Comparison of ENCODE assay signal across 8 mouse cellular contexts in the genomic region with DNA sequence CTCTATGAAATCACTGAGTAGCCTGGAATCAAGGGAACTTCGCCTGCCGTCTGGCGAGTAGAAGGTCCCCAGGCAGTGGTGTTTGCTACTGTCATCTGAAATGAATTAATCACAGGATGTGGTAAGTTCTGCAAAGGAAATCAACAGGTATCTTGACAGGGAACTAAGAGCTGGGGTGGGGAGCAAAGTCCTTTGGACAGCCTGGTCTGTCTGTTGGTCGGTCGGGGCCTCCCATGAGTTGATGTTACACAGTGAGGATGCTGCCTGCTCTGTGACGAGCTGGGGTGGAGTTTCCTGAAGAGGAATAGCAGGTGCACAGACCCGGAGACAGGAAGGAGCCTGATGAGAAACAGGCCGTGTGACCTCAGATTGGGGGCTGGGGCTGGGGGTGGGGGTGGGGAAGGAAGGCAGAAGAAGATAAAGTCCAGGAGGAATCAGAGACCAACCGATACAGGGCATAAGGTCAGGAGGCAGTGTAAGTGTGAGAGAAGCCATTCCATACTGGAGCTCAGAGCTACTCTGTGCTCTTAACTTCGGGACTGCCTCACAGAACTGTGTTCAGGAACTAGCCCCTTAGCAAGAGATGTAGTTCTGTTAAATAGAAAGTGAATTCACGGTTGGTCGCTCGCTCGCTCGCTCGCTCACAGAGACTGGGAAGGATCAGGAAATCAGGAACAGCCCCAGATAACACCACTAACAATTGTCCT.
DNase-seq lines count a peak whose midpoint lies in the region; ATAC-seq and TF ChIP-seq lines count a peak whose summit lies in the region.

No protein-coding gene starts in this region.

- peak overlapping the region; percentile 28; the same call in 1 of the 2 replicates for H3K4me2 ChIP-seq in liver, embryonic 13.5 days

- no peaks in the 10 kb centered on the region for H3K9me3 ChIP-seq in liver, embryonic 13.5 days (replicated peaks)

- no peaks in the 10 kb centered on the region for H3K36me3 ChIP-seq in liver, embryonic 13.5 days
- H3K36me3 ChIP-seq in spleen, adult 2 months (ENCODE audit: control insufficient read depth, insufficient read depth, low read length): no peaks in the 10 kb centered on the region

- no peak for ATAC-seq in liver, embryonic 13.5 days (ENCODE audit: low read depth)

- no peak overlapping the region for H3K4me3 ChIP-seq in lung, adult 2 months (replicated peaks; ENCODE audit: extremely low read depth, low read depth, low read length)
- no peak overlapping the region for H3K4me3 ChIP-seq in liver, embryonic 13.5 days (replicated peaks)
- peak overlapping the region; percentile 10; the same call in 1 of the 2 replicates for H3K4me3 ChIP-seq in spleen, adult 2 months (ENCODE audit: extremely low read depth, insufficient read depth, insufficient read length)

- H3K27ac ChIP-seq in liver, embryonic 13.5 days: no peak overlapping the region
- H3K27ac ChIP-seq in spleen, adult 2 months (ENCODE audit: insufficient read depth, low read length): peak overlapping the region; percentile 95

- TF ChIP-seq CTCF in lung, adult 2 months (IDR thresholded peaks at IDR 0.05; ENCODE audit: insufficient read depth, low read length): no peak
- TF ChIP-seq CTCF in spleen, adult 2 months (IDR thresholded peaks at IDR 0.05; ENCODE audit: extremely low read depth, insufficient read depth, insufficient read length, insufficient replicate concordance): no peak

- no peaks in the 10 kb centered on the region for H3K27me3 ChIP-seq in liver, embryonic 13.5 days
- no peaks in the 10 kb centered on the region for H3K27me3 ChIP-seq in spleen, adult 2 months (ENCODE audit: control insufficient read depth, insufficient read depth, low read length)

- peaks cover 29% of the 10 kb centered on the region for H3K4me1 ChIP-seq in lung, adult 2 months (ENCODE audit: control insufficient read depth, insufficient read depth, low read length)
- H3K4me1 ChIP-seq in liver, embryonic 13.5 days (replicated peaks): peaks cover 16% of the 10 kb centered on the region
- H3K4me1 ChIP-seq in spleen, adult 2 months (ENCODE audit: control insufficient read depth, insufficient read depth, insufficient read length): peaks cover 39% of the 10 kb centered on the region; the same call in 1 of the 2 replicates

- intact Hi-C loops in heart, postnatal 25 days (cut with DNase I): loop anchor here (5.0 kb wide), 1 partner anchor 37 kb away; no protein-coding TSS in a partner anchor

- H3K9ac ChIP-seq in liver, embryonic 13.5 days: no peak overlapping the region

- DNase-seq in lung, adult 18-20 months: peak; percentile 66 to 76
- DNase-seq in lung, adult 2 months: no peak
- DNase-seq in heart, postnatal 25 days (ENCODE audit: low spot score): peak; percentile 47
- DNase-seq in liver, embryonic 13.5 days: no peak
- DNase-seq in spleen, adult 2 months (ENCODE audit: low read depth in 1 of 2, low spot score in 2 of 2): peak; percentile 57 to 68
- no peak for DNase-seq in cerebellum, postnatal 36 days
- DNase-seq in right cerebral cortex, postnatal 14 days: no peak
- no peak for DNase-seq in right cerebral cortex, postnatal 4 days

- no peak for TF ChIP-seq POLR2A in lung, adult 2 months (IDR thresholded peaks at IDR 0.05; ENCODE audit: borderline replicate concordance, extremely low read depth, low read depth, low read length)
- TF ChIP-seq POLR2A in spleen, adult 2 months (IDR thresholded peaks at IDR 0.05; ENCODE audit: low read depth, low read length): no peak; the same call in none of the 2 replicates

- WGBS in lung, adult 2 months: 38% methylated on average over 16 of the region's 16 CpGs
- WGBS in liver, embryonic 13.5 days (ENCODE audit: insufficient replicate concordance): 16% methylated on average over 16 of the region's 16 CpGs
- 8% methylated on average over 16 of the region's 16 CpGs for WGBS in spleen, adult 2 months

Comparison
In these comparisons a context has a peak if more than half of its experiments do, and no peak if none do; other contexts are left out.
1. DNase-seq: peak in lung, adult 18-20 months (2 of 2), heart, postnatal 25 days (single experiment) and spleen, adult 2 months (2 of 2); none in lung, adult 2 months (single experiment), liver, embryonic 13.5 days (single experiment), cerebellum, postnatal 36 days (0 of 2), right cerebral cortex, postnatal 14 days (single experiment) and right cerebral cortex, postnatal 4 days (single experiment).